Mouse (Mus musculus) forebrain, embryonic 14.5 days (tissue): ENCODE results near the gene Maml3. TPM values are rescaled to one million over a fixed set of nuclear protein-coding genes. Genes with fewer than 3 reads are reported as not detected.

ENCODE experiments used
- ATAC-seq: fragments of 200-750 bp; cut with Nextera tagmentation; 2 replicates; pipeline ENCODE4 v1.8.0; 2017; ENCODE audit warnings: mild to moderate bottlenecking, moderate library complexity
- DNase-seq: peaks from one replicate; pipeline ENCODE4 v3.0.0-alpha.2; 2015; ENCODE audit warnings: low spot score
- H3K27ac ChIP-seq: fragments of 300-500 bp; sonication (generic); 2 replicates; pipeline ENCODE4 v1.5.1; 2014; ENCODE audit warnings: low read depth, mild to moderate bottlenecking, control low read depth, low read length, moderate library complexity
- H3K27me3 ChIP-seq: fragments of 300-500 bp; sonication (generic); replicated peaks from 2 replicates; pipeline ENCODE4 v1.6.1; 2014; ENCODE audit warnings: low read length, control low read depth, mixed read lengths; ENCODE audit not compliant: control insufficient read depth, insufficient read depth
- H3K36me3 ChIP-seq: fragments of 300-500 bp; sonication (generic); 2 replicates; pipeline ENCODE4 v1.6.1; 2014; ENCODE audit warnings: low read length, control low read depth; ENCODE audit not compliant: control insufficient read depth, insufficient read depth
- H3K4me1 ChIP-seq: fragments of 300-500 bp; sonication (generic); 2 replicates; pipeline ENCODE4 v1.6.1; 2014; ENCODE audit warnings: antibody characterized with exemption, low read length, control low read depth; ENCODE audit not compliant: control insufficient read depth, insufficient read depth
- H3K4me2 ChIP-seq: fragments of 300-500 bp; sonication (generic); 2 replicates; pipeline ENCODE4 v1.6.1; 2014; ENCODE audit warnings: mild to moderate bottlenecking, control low read depth, low read length
- H3K4me3 ChIP-seq: fragments of 300-500 bp; sonication (generic); 2 replicates; pipeline ENCODE4 v1.5.1; 2014; ENCODE audit warnings: low read depth, low read length, control low read depth
- H3K9ac ChIP-seq: fragments of 300-500 bp; sonication (generic); 2 replicates; pipeline ENCODE4 v1.6.1; 2014; ENCODE audit warnings: mild to moderate bottlenecking, low read length, control low read depth, moderate library complexity
- H3K9me3 ChIP-seq: fragments of 300-500 bp; sonication (generic); replicated peaks from 2 replicates; pipeline ENCODE4 v1.6.1; 2016; ENCODE audit warnings: low read length, control low read depth, mixed read lengths; ENCODE audit not compliant: control insufficient read depth
- WGBS: fragments of 180-500 bp; shearing (Covaris S2); extraction: QIAGEN DNeasy Blood & Tissue Kit; methylation state at CpG from one replicate; pipeline ENCODE4 v1.1.7; 2014; 5-methylcytosine and 5-hydroxymethylcytosine counted together
- polyA plus RNA-seq: library from polyadenylated mRNA; unstranded; fragments of >200 nt; fragmentation: Nextera tagmentation; extraction: Ambion mirVana; gene quantifications from 2 replicates; pipeline ENCODE4 v1.2.1, GENCODE M21; 2014

Gene Maml3
- polyA plus RNA-seq, 1 experiment from 2014 or later, result 4.2 TPM

GRCm38 (mm10) chr3:51997616-51998015 lies 107.3 kb downstream of the Maml3 start:
- DNase-seq (no peak), ATAC-seq (no peak)
- Histone ChIP-seq H3K4me2 (no peak overlapping the region), H3K9ac (no peak overlapping the region), H3K27ac (no peak overlapping the region), H3K27me3 (no peaks in the 10 kb centered on the region), H3K4me1 (0 out of 2 replicates have a peak, but pooled peaks cover 5% of the 10 kb centered on the region), H3K4me3 (no peak overlapping the region), H3K36me3 (no peaks in the 10 kb centered on the region), H3K9me3 (no peaks in the 10 kb centered on the region)
- 90% methylated on average over 11 of the region's 11 CpGs for WGBS

- no peak overlapping the region for H3K9ac ChIP-seq
- H3K27ac ChIP-seq, result no peak overlapping the region
- no peaks in the 10 kb centered on the region for H3K9me3 ChIP-seq
- H3K4me2 ChIP-seq, result no peak overlapping the region
- DNase-seq (no peak), ATAC-seq (no peak)
- no peaks in the 10 kb centered on the region for H3K36me3 ChIP-seq
- no peaks in the 10 kb centered on the region for H3K27me3 ChIP-seq
- H3K4me3 ChIP-seq, result no peak overlapping the region
- WGBS, result 81% methylated on average over 6 of the region's 6 CpGs
- peaks cover 3% of the 10 kb centered on the region; the same call in 1 of the 2 replicates for H3K4me1 ChIP-seq
Measured at GRCm38 (mm10) chr3:51986507-51986906, 118.4 kb downstream of the Maml3 start.

GRCm38 (mm10) chr3:51981496-51981895 lies 123.4 kb downstream of the Maml3 start:
- no peak overlapping the region for H3K4me2 ChIP-seq
- 0 out of 2 replicates have a peak, but pooled peaks cover 1% of the 10 kb centered on the region for H3K4me1 ChIP-seq
- H3K4me3 ChIP-seq, result no peak overlapping the region
- no peaks in the 10 kb centered on the region for H3K36me3 ChIP-seq
- ATAC-seq, result no peak
- no peaks in the 10 kb centered on the region for H3K27me3 ChIP-seq
- 82% methylated on average over 5 of the region's 5 CpGs for whole genome bisulfite sequencing
- H3K9me3 ChIP-seq, result no peaks in the 10 kb centered on the region
- DNase-seq, result no peak
- H3K27ac ChIP-seq, result no peak overlapping the region
- H3K9ac ChIP-seq, result no peak overlapping the region

GRCm38 (mm10) chr3:51977654-51978352 lies 127.1 kb downstream of the Maml3 start:
- Histone ChIP-seq H3K9me3 (no peaks in the 10 kb centered on the region), H3K27ac (no peak overlapping the region), H3K4me3 (no peak overlapping the region), H3K9ac (no peak overlapping the region), H3K4me2 (no peak overlapping the region), H3K4me1 (no peaks in the 10 kb centered on the region), H3K27me3 (no peaks in the 10 kb centered on the region), H3K36me3 (no peaks in the 10 kb centered on the region)
- no peak for DNase-seq
- ATAC-seq, result no peak
- WGBS, result 60% methylated on average over 8 of the region's 8 CpGs

- Histone ChIP-seq H3K4me1 (peaks cover 2% of the 10 kb centered on the region; the same call in 1 of the 2 replicates), H3K27me3 (no peaks in the 10 kb centered on the region), H3K27ac (no peak overlapping the region), H3K4me3 (no peak overlapping the region), H3K9me3 (no peaks in the 10 kb centered on the region), H3K4me2 (no peak overlapping the region), H3K36me3 (no peaks in the 10 kb centered on the region), H3K9ac (no peak overlapping the region)
- ATAC-seq, result no peak
- 92% methylated on average over 7 of the region's 7 CpGs for WGBS
- DNase-seq, result no peak
Measured at GRCm38 (mm10) chr3:51974601-51975000, 130.3 kb downstream of the Maml3 start.

GRCm38 (mm10) chr3:51974153-51974552 lies 130.7 kb downstream of the Maml3 start:
- 97% methylated on average over 6 of the region's 6 CpGs for WGBS
- ATAC-seq, result no peak

GRCm38 (mm10) chr3:51972576-51972975 lies 132.3 kb downstream of the Maml3 start:
- Histone ChIP-seq H3K27ac (no peak overlapping the region), H3K27me3 (no peaks in the 10 kb centered on the region), H3K9ac (no peak overlapping the region), H3K9me3 (no peaks in the 10 kb centered on the region), H3K4me1 (peaks cover 2% of the 10 kb centered on the region; the same call in 1 of the 2 replicates), H3K36me3 (no peaks in the 10 kb centered on the region), H3K4me2 (no peak overlapping the region), H3K4me3 (no peak overlapping the region)
- ATAC-seq (no peak), DNase-seq (no peak)
- 56% methylated on average over 6 of the region's 6 CpGs for WGBS

More at GRCm38 (mm10) chr3:51974153-51974552, 130.7 kb downstream of the Maml3 start:
- peaks cover 2% of the 10 kb centered on the region; the same call in 1 of the 2 replicates for H3K4me1 ChIP-seq
- H3K4me3 ChIP-seq, result no peak overlapping the region
- H3K27ac ChIP-seq, result no peak overlapping the region
- H3K36me3 ChIP-seq, result no peaks in the 10 kb centered on the region
- no peaks in the 10 kb centered on the region for H3K9me3 ChIP-seq
- H3K27me3 ChIP-seq, result no peaks in the 10 kb centered on the region
- DNase-seq, result no peak
- no peak overlapping the region for H3K9ac ChIP-seq
- no peak overlapping the region for H3K4me2 ChIP-seq

- no peak overlapping the region for H3K4me2 ChIP-seq
- no peak for ATAC-seq
- no peak overlapping the region for H3K4me3 ChIP-seq
- WGBS, result 93% methylated on average over 2 of the region's 2 CpGs
- DNase-seq, result no peak
- H3K27ac ChIP-seq, result no peak overlapping the region
- no peaks in the 10 kb centered on the region for H3K36me3 ChIP-seq
- no peaks in the 10 kb centered on the region for H3K9me3 ChIP-seq
- H3K27me3 ChIP-seq, result no peaks in the 10 kb centered on the region
- peaks cover 6% of the 10 kb centered on the region; the same call in 1 of the 2 replicates for H3K4me1 ChIP-seq
- no peak overlapping the region for H3K9ac ChIP-seq
Measured at GRCm38 (mm10) chr3:51970489-51970888, 134.4 kb downstream of the Maml3 start.

- Histone ChIP-seq H3K27ac (no peak overlapping the region), H3K9me3 (no peaks in the 10 kb centered on the region), H3K4me3 (no peak overlapping the region), H3K4me2 (no peak overlapping the region), H3K9ac (no peak overlapping the region), H3K4me1 (peaks cover 15% of the 10 kb centered on the region), H3K27me3 (no peaks in the 10 kb centered on the region), H3K36me3 (no peaks in the 10 kb centered on the region)
- DNase-seq (no peak), ATAC-seq (no peak)
- 70% methylated on average over 6 of the region's 6 CpGs for WGBS
Measured at GRCm38 (mm10) chr3:51969451-51969850, 135.4 kb downstream of the Maml3 start.
